Mouse (Mus musculus): ENCODE data around the gene Wdr43.

DNA sequence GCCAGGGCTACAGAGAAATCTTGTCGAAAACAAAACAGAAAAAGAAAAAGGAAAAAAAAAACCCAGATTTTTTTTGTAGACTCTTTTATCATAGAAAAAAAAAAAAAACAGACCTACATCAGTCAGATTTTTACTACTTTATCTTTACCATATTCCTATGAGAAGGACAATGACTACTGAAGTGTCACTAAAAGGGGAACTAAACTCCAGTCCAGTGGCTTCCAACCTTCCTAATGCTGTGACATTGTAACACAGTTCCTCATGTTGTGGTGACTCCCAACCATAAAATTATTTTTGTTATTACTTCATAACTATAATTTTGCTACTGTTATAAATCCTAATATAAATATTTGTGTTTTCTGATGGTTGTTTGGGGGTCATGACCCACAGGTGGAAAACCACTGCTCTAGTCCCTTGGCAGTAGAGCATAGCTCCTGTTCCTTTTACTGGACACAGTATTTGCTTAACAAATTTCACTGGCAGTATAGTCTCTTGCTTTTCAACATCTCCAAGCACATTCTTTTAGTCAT lies 36.5 kb upstream of the Wdr43 start:
- TF ChIP-seq CTCF (IDR thresholded peaks at IDR 0.05; ENCODE audit: low read depth), result no peak
- no peak for TF ChIP-seq EP300 (IDR thresholded peaks at IDR 0.05; ENCODE audit: low read depth)

All from heart, postnatal 0 days (tissue).